Mouse (Mus musculus): Measurements from ENCODE around the gene Aasdh. TPM values are rescaled to one million over a fixed set of nuclear protein-coding genes. Genes with fewer than 3 reads are reported as not detected.

Gene Aasdh
- total and polyA plus RNA-seq, 3 experiments = 20.7 to 26.5 TPM; not detected in 1

GRCm38 (mm10) chr5:76954271-76954900, 49.1 kb upstream of the Aasdh start:
- no peaks in the 10 kb centered on the region for H3K9me3 ChIP-seq (replicated peaks; ENCODE audit: insufficient read depth, low read length)
- H3K4me3 ChIP-seq (ENCODE audit: control insufficient read depth in 1 of 2, insufficient read depth in 1 of 2, low read depth in 2 of 2, low read length in 2 of 2) = no peak overlapping the region
- peak; percentile 80 for DNase-seq (ENCODE audit: low read depth, low spot score)
- peaks cover 13 to 39% of the 10 kb centered on the region in 2 experiments for H3K36me3 ChIP-seq (ENCODE audit: control insufficient read depth in 1 of 2, insufficient read depth in 2 of 2, low read length in 2 of 2)
- H3K27ac ChIP-seq (ENCODE audit: control insufficient read depth, low read depth, low read length) = peak overlapping the region; percentile 32
- peaks cover 13 to 19% of the 10 kb centered on the region in 2 experiments for H3K4me1 ChIP-seq (ENCODE audit: control insufficient read depth in 1 of 2, insufficient read depth in 2 of 2, low read length in 2 of 2)
- H3K27me3 ChIP-seq (ENCODE audit: control insufficient read depth in 1 of 2, insufficient read depth in 2 of 2, low read length in 2 of 2) = no peaks in the 10 kb centered on the region
- peaks cover 48% of the 10 kb centered on the region for H3K79me2 ChIP-seq (ENCODE audit: control insufficient read depth, insufficient read depth, low read length, poor library complexity)
- H3K9ac ChIP-seq (ENCODE audit: control insufficient read depth, low read depth, low read length, poor library complexity, severe bottlenecking) = peak overlapping the region; percentile 32; the same call in 1 of the 2 replicates
- TF ChIP-seq GABPA (IDR thresholded peaks at IDR 0.05; ENCODE audit: low read depth, low read length) = no peak
- TF ChIP-seq CHD2 (IDR thresholded peaks at IDR 0.05; ENCODE audit: low read length) = no peak
- TF ChIP-seq MYC (IDR thresholded peaks at IDR 0.05; ENCODE audit: low read depth, low read length) = 0 out of 2 replicates have a peak, but pooled peaks have one; percentile 20
- TF ChIP-seq ELF1 (IDR thresholded peaks at IDR 0.05; ENCODE audit: low read depth, low read length) = no peak
- no peak for TF ChIP-seq POLR2AphosphoS5 (IDR thresholded peaks at IDR 0.05; ENCODE audit: borderline replicate concordance, low read depth, low read length)
- TF ChIP-seq ZNF384 (IDR thresholded peaks at IDR 0.05; ENCODE audit: low read depth, low read length) = no peak
- TF ChIP-seq USF2 (IDR thresholded peaks at IDR 0.05; ENCODE audit: borderline replicate concordance in 1 of 2, insufficient read depth in 1 of 2, low read depth in 1 of 2, low read length in 2 of 2) = no peak
- no peak for TF ChIP-seq MAFK (IDR thresholded peaks at IDR 0.05; ENCODE audit: borderline replicate concordance, low read depth, low read length)
- TF ChIP-seq MXI1 (IDR thresholded peaks at IDR 0.05; ENCODE audit: low read depth, low read length) = peak; percentile 66
- TF ChIP-seq NRF1 (IDR thresholded peaks at IDR 0.05; ENCODE audit: insufficient read depth, low read depth, low read length, poor library complexity, severe bottlenecking) = no peak
- TF ChIP-seq MEF2A (IDR thresholded peaks at IDR 0.05; ENCODE audit: extremely low read depth, insufficient replicate concordance, low read depth, low read length, poor library complexity, severe bottlenecking) = no peak
- TF ChIP-seq ZC3H11A (IDR thresholded peaks at IDR 0.05; ENCODE audit: low read depth, low read length) = no peak
- no peak for TF ChIP-seq UBTF (IDR thresholded peaks at IDR 0.05; ENCODE audit: borderline replicate concordance, insufficient read depth, low read depth, low read length)
- TF ChIP-seq SMC3 (IDR thresholded peaks at IDR 0.05; ENCODE audit: low read depth, low read length) = no peak
- peak in 1 of 2 experiments; percentile 39; a peak in 1 of 4 replicates for TF ChIP-seq EP300 (IDR thresholded peaks at IDR 0.05; ENCODE audit: low read depth in 1 of 2, low read length in 2 of 2)
- no peak for TF ChIP-seq RAD21 (IDR thresholded peaks at IDR 0.05; ENCODE audit: low read depth, low read length)
- TF ChIP-seq E2F4 (IDR thresholded peaks at IDR 0.05; ENCODE audit: borderline replicate concordance, low read depth, low read length) = no peak
- TF ChIP-seq ETS1 (IDR thresholded peaks at IDR 0.05; ENCODE audit: low read depth, low read length) = peak; percentile 39; the same call in 1 of the 2 replicates
- no peak for TF ChIP-seq MAZ (IDR thresholded peaks at IDR 0.05; ENCODE audit: low read depth, low read length)
- peak; percentile 65 for TF ChIP-seq GATA1 (IDR thresholded peaks at IDR 0.05; ENCODE audit: low read depth, low read length)
- peak; percentile 79 for TF ChIP-seq SIN3A (IDR thresholded peaks at IDR 0.05; ENCODE audit: low read length)
- TF ChIP-seq NELFE (IDR thresholded peaks at IDR 0.05; ENCODE audit: low read depth, low read length) = no peak
- TF ChIP-seq ZKSCAN1 (IDR thresholded peaks at IDR 0.05; ENCODE audit: low read depth, low read length) = no peak
- TF ChIP-seq USF1 (IDR thresholded peaks at IDR 0.05; ENCODE audit: low read depth, low read length) = no peak
- no peak for TF ChIP-seq CHD1 (IDR thresholded peaks at IDR 0.05; ENCODE audit: low read depth, low read length)
- peak; percentile 57 for TF ChIP-seq HCFC1 (IDR thresholded peaks at IDR 0.05; ENCODE audit: low read depth, low read length)
- TF ChIP-seq CTCF (IDR thresholded peaks at IDR 0.05 in 2 of 3, conservative IDR thresholded peaks at IDR 0.05 in 1 of 3; ENCODE audit: control insufficient read depth in 1 of 3, insufficient read depth in 1 of 3, low read depth in 2 of 3, low read length in 3 of 3, poor library complexity in 1 of 3, severe bottlenecking in 1 of 3) = no peak
- no peak for TF ChIP-seq POLR2AphosphoS2 (IDR thresholded peaks at IDR 0.05; ENCODE audit: low read length)
- TF ChIP-seq RCOR1 (IDR thresholded peaks at IDR 0.05; ENCODE audit: low read depth, low read length) = peak; percentile 89
- TF ChIP-seq TCF12 (IDR thresholded peaks at IDR 0.05; ENCODE audit: low read depth, low read length) = no peak
- TF ChIP-seq BHLHE40 (IDR thresholded peaks at IDR 0.05; ENCODE audit: borderline replicate concordance, low read depth, low read length) = no peak
- TF ChIP-seq TAL1 (IDR thresholded peaks at IDR 0.05; ENCODE audit: low read length) = no peak
- peak; percentile 80 for TF ChIP-seq TBP (IDR thresholded peaks at IDR 0.05; ENCODE audit: low read depth, low read length)
- TF ChIP-seq KAT2A (conservative IDR thresholded peaks at IDR 0.05; ENCODE audit: low read depth, low read length) = no peak
- TF ChIP-seq ZMIZ1 (IDR thresholded peaks at IDR 0.05; ENCODE audit: low read depth, low read length) = no peak
- TF ChIP-seq JUND (IDR thresholded peaks at IDR 0.05; ENCODE audit: low read depth, low read length) = no peak
- TF ChIP-seq MAX (IDR thresholded peaks at IDR 0.05; ENCODE audit: low read length) = no peak

Measured in MEL (cell line).